Mouse (Mus musculus) CH12.LX (cell line): ENCODE measurements at regions not wholly inside any gene's neighbourhood (a gene's known extent, or its start where the extent isn't known, plus 50 kb on each side); places are given as distances from the start of the nearest gene placed in this dataset.

Source experiments
- POLR2A ChIP-seq: IDR thresholded peaks from 2 replicates; pipeline ENCODE4 v1.6.1; 2011; ENCODE audit warnings: low read depth, mild to moderate bottlenecking, improper control_type of control experiment, low read length
- SIN3A ChIP-seq: IDR thresholded peaks from 2 replicates; pipeline ENCODE4 v1.6.1; 2012; ENCODE audit warnings: low read length, improper control_type of control experiment, inconsistent platforms

DNA sequence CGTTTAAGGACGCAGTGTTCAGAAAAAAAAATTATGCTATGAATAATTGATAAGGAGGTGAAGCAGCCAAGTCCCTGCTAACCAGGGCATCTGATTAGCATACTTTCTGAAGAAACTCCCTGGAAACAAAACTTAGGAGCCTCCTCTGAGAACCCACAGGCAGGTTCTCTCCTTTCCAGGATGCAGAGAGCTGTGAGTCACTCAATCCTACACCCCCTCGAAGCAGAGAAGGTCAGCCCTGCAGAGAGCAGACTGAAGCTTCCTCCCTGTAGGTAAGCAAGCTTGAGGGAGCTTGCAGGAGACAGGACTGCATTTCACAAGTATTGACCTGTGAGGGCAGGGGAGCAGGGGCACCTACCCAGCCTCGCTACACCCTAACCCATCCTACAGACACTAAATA is 83.7 kb upstream of the L3mbtl4 start:
- TF ChIP-seq SIN3A (no peak), POLR2A (no peak)
